Mouse (Mus musculus): ENCODE data around the gene Oosp2.

DNA sequence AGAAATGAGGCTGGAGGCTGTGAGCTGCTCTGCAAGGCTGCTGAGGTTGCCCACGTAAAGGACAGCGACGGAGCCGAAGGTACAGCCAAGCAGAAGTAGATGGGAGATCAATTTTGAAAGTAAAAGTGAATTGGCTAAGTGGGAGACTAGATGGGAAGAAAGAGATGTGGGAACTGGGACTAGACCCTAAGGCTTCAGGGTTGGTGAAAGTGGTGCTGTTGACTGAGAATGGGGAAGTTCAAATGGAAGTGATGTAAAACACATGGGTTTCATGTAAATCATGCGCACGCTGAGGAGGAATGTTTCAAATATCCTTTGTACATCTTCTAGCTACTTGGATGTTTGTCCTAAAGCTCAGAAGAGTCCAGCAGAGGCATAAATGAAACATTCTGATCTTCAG lies 38.0 kb upstream of the Oosp2 start:
- TF ChIP-seq CTCF (IDR thresholded peaks at IDR 0.05; ENCODE audit: low read depth, low read length) = no peak
- no peak for TF ChIP-seq GATA1 (IDR thresholded peaks at IDR 0.05; ENCODE audit: borderline replicate concordance, low read length)

All from G1E (cell line).